Mouse (Mus musculus): ENCODE data around the gene Pigk.
A peak's percentile ranks its signal among the peaks of the same experiment; 100 is the strongest.

Gene Pigk

GRCm38 (mm10) chr3:152728238-152728637 lies 14.3 kb downstream of the Pigk start:
- DNase-seq (ENCODE audit: low read depth, low spot score) = no peak

- DNase-seq (ENCODE audit: low read depth, low spot score) = no peak
Observed at GRCm38 (mm10) chr3:152733011-152733410, 19.1 kb downstream of the Pigk start.

GRCm38 (mm10) chr3:152733513-152733912 lies 19.6 kb downstream of the Pigk start:
- DNase-seq (ENCODE audit: low read depth, low spot score) = no peak

- DNase-seq (ENCODE audit: low read depth, low spot score) = no peak
Observed at GRCm38 (mm10) chr3:152734100-152734499, 20.2 kb downstream of the Pigk start.

GRCm38 (mm10) chr3:152735601-152736250 lies 21.8 kb downstream of the Pigk start:
- DNase-seq (ENCODE audit: low read depth, low spot score) = no peak

GRCm38 (mm10) chr3:152744301-152744700 lies 30.4 kb downstream of the Pigk start:
- DNase-seq (ENCODE audit: low read depth, low spot score) = no peak

- DNase-seq (ENCODE audit: low read depth, low spot score) = no peak
Observed at GRCm38 (mm10) chr3:152745611-152746010, 31.7 kb downstream of the Pigk start.

- peak; percentile 65 for DNase-seq (ENCODE audit: low read depth, low spot score)
Observed at GRCm38 (mm10) chr3:152749461-152749871, 35.6 kb downstream of the Pigk start.

GRCm38 (mm10) chr3:152749881-152750280 lies 36.0 kb downstream of the Pigk start:
- DNase-seq (ENCODE audit: low read depth, low spot score) = peak; percentile 59

GRCm38 (mm10) chr3:152752911-152753310 lies 39.0 kb downstream of the Pigk start:
- no peak for DNase-seq (ENCODE audit: low read depth, low spot score)

- DNase-seq (ENCODE audit: low read depth, low spot score) = no peak
Observed at GRCm38 (mm10) chr3:152753345-152753744, 39.4 kb downstream of the Pigk start.

- DNase-seq (ENCODE audit: low read depth, low spot score) = no peak
Observed at GRCm38 (mm10) chr3:152753920-152754764, 40.2 kb downstream of the Pigk start.

GRCm38 (mm10) chr3:152755515-152755914 lies 41.6 kb downstream of the Pigk start:
- no peak for DNase-seq (ENCODE audit: low read depth, low spot score)

GRCm38 (mm10) chr3:152756896-152757295 lies 43.0 kb downstream of the Pigk start:
- DNase-seq (ENCODE audit: low read depth, low spot score) = no peak

- DNase-seq (ENCODE audit: low read depth, low spot score) = no peak
Observed at GRCm38 (mm10) chr3:152757464-152758393, 43.8 kb downstream of the Pigk start.

- no peak for DNase-seq (ENCODE audit: low read depth, low spot score)
Observed at GRCm38 (mm10) chr3:152758500-152759032, 44.7 kb downstream of the Pigk start.

- peak; percentile 65 for DNase-seq (ENCODE audit: low read depth, low spot score)
Observed at GRCm38 (mm10) chr3:152761116-152761515, 47.2 kb downstream of the Pigk start.

GRCm38 (mm10) chr3:152761661-152762060 lies 47.8 kb downstream of the Pigk start:
- no peak for DNase-seq (ENCODE audit: low read depth, low spot score)

GRCm38 (mm10) chr3:152762302-152762701 lies 48.4 kb downstream of the Pigk start:
- DNase-seq (ENCODE audit: low read depth, low spot score) = no peak

GRCm38 (mm10) chr3:152763139-152763882 lies 49.4 kb downstream of the Pigk start:
- no peak for DNase-seq (ENCODE audit: low read depth, low spot score)
